Mouse (Mus musculus) embryonic fibroblast, embryonic 13.5 days (primary cell): Measurements from ENCODE around the gene Dzank1.

Experiments
- CTCF ChIP-seq: IDR thresholded peaks from 2 replicates; pipeline ENCODE4 v1.5.1; 2011; ENCODE audit warnings: mild to moderate bottlenecking, control low read depth, low read length, moderate library complexity, borderline replicate concordance; ENCODE audit not compliant: insufficient read depth
- POLR2A ChIP-seq: IDR thresholded peaks from 2 replicates; pipeline ENCODE4 v1.6.1; 2011; ENCODE audit warnings: low read depth, mild to moderate bottlenecking, control low read depth, low read length, moderate library complexity

- no peak for TF ChIP-seq POLR2A
- no peak for TF ChIP-seq CTCF
Observed at GRCm38 (mm10) chr2:144502134-144502533, 25.1 kb downstream of the Dzank1 start.
